Mouse (Mus musculus): ENCODE data around the gene Ppm1h. TPM values are rescaled to one million over a fixed set of nuclear protein-coding genes. Genes with fewer than 3 reads are reported as not detected.

Ppm1h gene
- polyA plus RNA-seq, 1 experiment from 2014 or later = 5.8 TPM

- Histone ChIP-seq H3K4me3 (no peak overlapping the region), H3K4me1 (replicated peaks) (peaks cover 32% of the 10 kb centered on the region), H3K9me3 (no peaks in the 10 kb centered on the region), H3K27me3 (ENCODE audit: insufficient read depth, poor library complexity, severe bottlenecking) (no peaks in the 10 kb centered on the region), H3K36me3 (no peaks in the 10 kb centered on the region), H3K27ac (no peak overlapping the region)
- DNase-seq (ENCODE audit: low spot score) = no peak
- 87% methylated on average over 12 of the region's 12 CpGs for WGBS
These were observed 37.3 kb downstream of the Ppm1h start for GRCm38 (mm10) chr10:122715856-122716255.

DNA sequence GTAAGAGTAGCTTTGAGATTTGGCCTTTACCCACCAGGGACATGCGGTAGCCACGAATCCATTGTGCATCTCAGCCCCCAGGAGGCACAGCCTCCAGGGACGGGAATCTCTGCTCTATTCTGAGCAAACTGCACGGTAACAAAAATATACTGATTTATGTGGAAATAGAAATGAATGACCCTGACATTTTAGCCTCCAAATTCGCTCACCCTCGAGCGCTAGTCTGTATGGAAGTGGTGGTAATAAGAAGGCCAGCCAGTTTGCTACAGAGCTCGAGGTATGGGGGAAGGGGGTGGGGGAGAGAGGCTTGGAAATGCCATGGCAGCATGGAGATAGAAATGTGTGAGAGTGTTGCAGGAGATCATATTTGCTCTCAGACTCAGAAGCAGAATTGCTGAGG, 37.7 kb downstream of the Ppm1h start:
- Histone ChIP-seq H3K27ac (peak overlapping the region; percentile 12; the same call in 1 of the 2 replicates), H3K36me3 (no peaks in the 10 kb centered on the region), H3K4me1 (replicated peaks) (peaks cover 28% of the 10 kb centered on the region), H3K27me3 (ENCODE audit: insufficient read depth, poor library complexity, severe bottlenecking) (no peaks in the 10 kb centered on the region), H3K9me3 (no peaks in the 10 kb centered on the region), H3K4me3 (no peak overlapping the region)
- 63% methylated on average over 8 of the region's 8 CpGs for WGBS
- DNase-seq (ENCODE audit: low spot score) = no peak

- H3K27ac ChIP-seq = peak overlapping the region; percentile 12; the same call in 1 of the 2 replicates
- no peaks in the 10 kb centered on the region for H3K36me3 ChIP-seq
- H3K4me1 ChIP-seq (replicated peaks) = peaks cover 23% of the 10 kb centered on the region
- no peaks in the 10 kb centered on the region for H3K9me3 ChIP-seq
- 77% methylated on average over 14 of the region's 14 CpGs for WGBS
- DNase-seq (ENCODE audit: low spot score) = no peak
- H3K27me3 ChIP-seq (ENCODE audit: insufficient read depth, poor library complexity, severe bottlenecking) = no peaks in the 10 kb centered on the region
- no peak overlapping the region for H3K4me3 ChIP-seq
These were observed 38.3 kb downstream of the Ppm1h start for GRCm38 (mm10) chr10:122716739-122717474.

- H3K27ac ChIP-seq = no peak overlapping the region; the same call in 1 of the 2 replicates
- no peak for DNase-seq (ENCODE audit: low spot score)
These were observed 39.3 kb downstream of the Ppm1h start for GRCm38 (mm10) chr10:122717754-122718415.

DNA sequence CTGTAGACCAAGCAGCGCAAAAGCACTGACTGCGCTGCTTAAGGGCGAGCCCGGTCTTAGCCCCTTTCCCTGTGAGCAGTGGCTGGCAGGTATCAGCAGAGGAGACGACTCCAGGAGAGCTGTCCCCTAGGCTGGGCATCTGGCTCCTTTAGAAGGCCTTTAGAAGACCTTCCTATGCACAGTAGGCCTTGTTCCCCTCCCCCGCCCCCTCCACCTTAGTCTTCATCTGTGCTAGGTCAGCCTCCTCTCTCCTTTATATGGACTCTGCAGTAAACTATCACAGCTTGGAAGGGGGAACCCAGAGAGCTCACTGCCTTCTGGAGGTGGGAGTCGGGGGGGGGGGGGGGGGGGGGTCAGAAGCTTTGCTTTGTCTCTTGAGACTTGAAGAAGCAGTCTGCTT, 40.4 kb downstream of the Ppm1h start:
- Histone ChIP-seq H3K9me3 (no peaks in the 10 kb centered on the region), H3K27ac (no peak overlapping the region), H3K27me3 (ENCODE audit: insufficient read depth, poor library complexity, severe bottlenecking) (no peaks in the 10 kb centered on the region), H3K4me1 (replicated peaks) (peaks cover 23% of the 10 kb centered on the region), H3K4me3 (no peak overlapping the region), H3K36me3 (no peaks in the 10 kb centered on the region)
- 68% methylated on average over 7 of the region's 7 CpGs for WGBS
- no peak for DNase-seq (ENCODE audit: low spot score)

More at GRCm38 (mm10) chr10:122717754-122718415, 39.3 kb downstream of the Ppm1h start:
- Histone ChIP-seq H3K4me3 (no peak overlapping the region), H3K27me3 (ENCODE audit: insufficient read depth, poor library complexity, severe bottlenecking) (no peaks in the 10 kb centered on the region), H3K4me1 (replicated peaks) (peaks cover 23% of the 10 kb centered on the region), H3K36me3 (no peaks in the 10 kb centered on the region), H3K9me3 (no peaks in the 10 kb centered on the region)
- WGBS = 72% methylated on average over 14 of the region's 14 CpGs

DNA sequence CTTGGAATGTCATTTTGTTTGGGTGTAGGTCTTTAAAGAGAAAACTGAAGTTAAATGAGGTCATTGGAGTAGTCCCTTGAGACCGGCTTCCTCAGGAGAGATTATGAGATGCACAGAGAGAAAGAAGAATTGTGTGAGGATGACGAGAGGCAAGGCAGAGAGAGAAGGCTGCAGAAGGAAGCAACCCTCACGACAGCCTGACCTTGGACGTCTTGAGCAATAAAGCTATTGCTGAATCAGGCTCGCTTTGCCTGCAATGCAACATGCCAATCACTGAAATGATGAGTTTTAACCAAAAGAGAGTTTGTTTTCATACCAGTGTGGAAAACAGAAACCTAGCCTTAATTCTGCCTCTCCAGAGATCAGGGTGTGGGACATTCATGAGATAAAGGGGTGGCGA, 43.5 kb downstream of the Ppm1h start:
- whole genome bisulfite sequencing = 84% methylated on average over 6 of the region's 6 CpGs
- Histone ChIP-seq H3K4me1 (replicated peaks) (peaks cover 10% of the 10 kb centered on the region), H3K36me3 (no peaks in the 10 kb centered on the region), H3K9me3 (no peaks in the 10 kb centered on the region), H3K27ac (no peak overlapping the region), H3K4me3 (no peak overlapping the region), H3K27me3 (ENCODE audit: insufficient read depth, poor library complexity, severe bottlenecking) (no peaks in the 10 kb centered on the region)
- DNase-seq (ENCODE audit: low spot score) = no peak

- H3K27ac ChIP-seq = no peak overlapping the region
- no peaks in the 10 kb centered on the region for H3K27me3 ChIP-seq (ENCODE audit: insufficient read depth, poor library complexity, severe bottlenecking)
- no peaks in the 10 kb centered on the region for H3K4me1 ChIP-seq (replicated peaks)
- 90% methylated on average over 4 of the region's 4 CpGs for WGBS
- H3K36me3 ChIP-seq = no peaks in the 10 kb centered on the region
- no peaks in the 10 kb centered on the region for H3K9me3 ChIP-seq
- H3K4me3 ChIP-seq = no peak overlapping the region
- DNase-seq (ENCODE audit: low spot score) = no peak
These were observed 46.1 kb downstream of the Ppm1h start for GRCm38 (mm10) chr10:122724692-122725091.

DNA sequence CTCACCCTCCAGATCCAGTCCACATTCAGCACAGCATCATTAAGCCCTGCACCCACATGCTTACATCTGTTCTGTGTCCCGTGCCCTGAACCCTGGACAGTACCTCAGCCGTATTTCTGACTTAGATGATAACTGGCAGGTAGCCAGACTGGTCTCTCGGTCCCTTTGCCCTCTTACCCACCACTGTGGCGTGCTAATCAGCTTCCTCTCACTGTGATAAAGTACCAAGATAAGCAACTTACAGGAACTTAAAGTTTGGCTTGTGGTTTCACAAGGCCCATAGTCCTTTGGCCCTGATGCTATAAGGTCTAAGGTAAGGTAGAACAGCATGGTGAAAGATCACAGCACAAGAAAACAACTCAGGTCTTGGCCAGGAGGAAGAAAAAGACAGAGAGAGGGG, 48.7 kb downstream of the Ppm1h start:
- Histone ChIP-seq H3K36me3 (no peaks in the 10 kb centered on the region), H3K4me3 (no peak overlapping the region), H3K27me3 (ENCODE audit: insufficient read depth, poor library complexity, severe bottlenecking) (no peaks in the 10 kb centered on the region), H3K27ac (no peak overlapping the region), H3K4me1 (replicated peaks) (no peaks in the 10 kb centered on the region), H3K9me3 (no peaks in the 10 kb centered on the region)
- 79% methylated on average over 4 of the region's 4 CpGs for WGBS
- DNase-seq (ENCODE audit: low spot score) = no peak

DNA sequence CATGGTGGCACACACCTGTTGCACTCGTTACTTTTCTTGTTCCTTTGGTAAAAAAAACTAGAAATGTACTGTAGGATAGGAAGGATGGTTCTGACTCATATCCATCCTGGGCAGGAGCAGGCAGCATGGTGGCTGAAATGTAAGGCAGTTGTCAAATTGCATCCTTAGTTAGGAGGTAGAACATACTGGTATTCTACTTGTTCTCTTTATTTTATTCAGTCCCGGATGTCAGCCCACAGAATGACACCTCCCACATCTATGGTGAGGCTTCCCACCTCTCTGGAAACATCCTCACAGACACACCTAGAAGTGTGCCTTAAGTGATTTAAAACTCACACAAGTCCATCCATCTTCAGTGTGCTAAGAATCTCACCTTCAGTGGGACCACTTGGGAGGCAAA, 49.6 kb downstream of the Ppm1h start:
- H3K4me1 ChIP-seq (replicated peaks) = no peaks in the 10 kb centered on the region
- no peak overlapping the region for H3K27ac ChIP-seq
- 87% methylated on average over 2 of the region's 2 CpGs for WGBS
- no peaks in the 10 kb centered on the region for H3K36me3 ChIP-seq
- H3K4me3 ChIP-seq = no peak overlapping the region
- no peaks in the 10 kb centered on the region for H3K27me3 ChIP-seq (ENCODE audit: insufficient read depth, poor library complexity, severe bottlenecking)
- H3K9me3 ChIP-seq = no peaks in the 10 kb centered on the region
- no peak for DNase-seq (ENCODE audit: low spot score)

GRCm38 (mm10) chr10:122732146-122732545, 53.6 kb downstream of the Ppm1h start:
- WGBS = 95% methylated on average over 3 of the region's 3 CpGs
- Histone ChIP-seq H3K4me1 (replicated peaks) (no peaks in the 10 kb centered on the region), H3K9me3 (no peaks in the 10 kb centered on the region), H3K36me3 (no peaks in the 10 kb centered on the region), H3K27ac (no peak overlapping the region), H3K27me3 (ENCODE audit: insufficient read depth, poor library complexity, severe bottlenecking) (no peaks in the 10 kb centered on the region), H3K4me3 (no peak overlapping the region)
- DNase-seq (ENCODE audit: low spot score) = no peak

DNA sequence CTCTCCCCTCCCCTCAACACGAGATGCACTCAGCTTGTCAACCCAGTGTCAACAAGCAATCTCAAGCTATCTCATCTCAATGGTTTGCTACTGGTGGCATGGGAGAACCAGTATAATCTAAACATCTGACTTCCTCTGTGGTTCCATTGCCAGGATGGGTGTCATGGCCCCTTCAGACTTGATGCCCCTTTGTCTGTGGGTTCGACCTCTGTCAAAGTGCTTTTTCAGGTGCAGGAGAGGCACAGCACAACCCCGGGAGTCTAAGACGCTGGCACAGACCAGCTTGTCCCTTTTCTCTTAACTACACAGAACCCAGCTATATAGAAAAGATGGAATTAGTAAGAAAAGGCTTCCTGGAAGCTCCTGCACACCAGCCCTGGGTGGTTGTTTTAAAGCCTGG, 56.0 kb downstream of the Ppm1h start:
- WGBS = 90% methylated on average over 4 of the region's 4 CpGs
- H3K27me3 ChIP-seq (ENCODE audit: insufficient read depth, poor library complexity, severe bottlenecking) = no peaks in the 10 kb centered on the region
- DNase-seq (ENCODE audit: low spot score) = no peak

DNA sequence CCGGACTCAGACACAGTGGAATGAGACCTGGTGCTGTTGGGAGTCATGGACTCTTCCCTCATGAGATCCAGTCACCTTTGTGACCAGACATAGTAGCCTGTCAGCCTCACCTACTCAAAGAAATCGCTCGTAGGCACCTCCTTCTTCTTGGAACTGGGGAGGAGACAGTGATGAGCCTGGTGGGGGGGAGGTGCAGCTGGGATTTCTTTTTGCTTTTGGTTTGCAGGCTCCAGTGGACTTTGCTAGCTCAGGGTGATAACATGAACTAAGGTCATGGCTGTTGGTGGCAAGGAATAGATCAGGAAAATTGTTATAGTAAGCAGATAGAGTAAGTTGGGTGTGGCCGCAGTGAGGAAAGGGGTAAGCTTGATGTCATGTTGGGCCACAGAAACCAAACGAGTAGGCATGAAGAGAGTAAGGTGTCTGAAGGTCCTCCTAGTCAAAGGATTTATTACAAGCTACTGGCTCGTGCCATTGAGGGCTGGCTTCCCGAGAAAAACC, 56.8 kb downstream of the Ppm1h start:
- DNase-seq (ENCODE audit: low spot score) = no peak
- no peaks in the 10 kb centered on the region for H3K36me3 ChIP-seq
- H3K27ac ChIP-seq = no peak overlapping the region
- WGBS = 91% methylated on average over 7 of the region's 7 CpGs
- H3K9me3 ChIP-seq = no peaks in the 10 kb centered on the region
- H3K4me3 ChIP-seq = no peak overlapping the region
- peaks cover 5% of the 10 kb centered on the region; the same call in 1 of the 2 replicates for H3K4me1 ChIP-seq (replicated peaks)
- H3K27me3 ChIP-seq (ENCODE audit: insufficient read depth, poor library complexity, severe bottlenecking) = no peaks in the 10 kb centered on the region

More for the DNA sequence above, 56.0 kb downstream of the Ppm1h start:
- no peaks in the 10 kb centered on the region for H3K9me3 ChIP-seq
- H3K27ac ChIP-seq = no peak overlapping the region
- no peaks in the 10 kb centered on the region for H3K36me3 ChIP-seq
- peaks cover under 1% of the 10 kb centered on the region; the same call in 1 of the 2 replicates for H3K4me1 ChIP-seq (replicated peaks)
- no peak overlapping the region for H3K4me3 ChIP-seq

- no peak for DNase-seq (ENCODE audit: low spot score)
- Histone ChIP-seq H3K4me3 (no peak overlapping the region), H3K27me3 (ENCODE audit: insufficient read depth, poor library complexity, severe bottlenecking) (no peaks in the 10 kb centered on the region), H3K36me3 (no peaks in the 10 kb centered on the region), H3K9me3 (no peaks in the 10 kb centered on the region), H3K27ac (no peak overlapping the region), H3K4me1 (replicated peaks) (peaks cover 12% of the 10 kb centered on the region; the same call in 1 of the 2 replicates)
- WGBS = 81% methylated on average over 4 of the region's 4 CpGs
These were observed 58.3 kb downstream of the Ppm1h start for GRCm38 (mm10) chr10:122736835-122737234.
